Mouse (Mus musculus): ENCODE results near the gene Myt1.
A peak's percentile ranks its signal among the peaks of the same experiment; 100 is the strongest.
"Not testable (repeated sequence)": the region's sequence is repeated elsewhere in the genome, so short reads cannot be mapped to it uniquely, and the experiment has no call there.

Myt1 gene

DNA sequence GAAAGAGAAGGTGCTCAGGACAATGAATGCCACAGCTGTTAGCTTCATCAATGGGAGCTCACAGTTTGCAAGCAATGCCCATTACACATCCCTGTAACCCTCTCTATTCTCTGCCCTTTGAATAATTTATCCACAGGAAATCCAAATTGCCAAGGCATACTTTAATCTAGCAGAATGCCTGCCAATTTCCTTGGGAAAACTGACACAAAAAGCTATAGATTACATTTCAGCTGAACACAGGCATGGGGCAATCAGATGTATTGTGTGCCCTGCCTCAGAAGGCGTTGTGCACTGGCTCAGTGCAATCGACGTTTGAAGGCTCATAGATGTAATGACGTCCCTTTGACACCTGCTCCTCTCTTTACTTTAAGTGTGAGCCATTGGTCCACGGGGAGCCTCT lies 24.7 kb downstream of the Myt1 start:
- DNase-seq: no peak

DNA sequence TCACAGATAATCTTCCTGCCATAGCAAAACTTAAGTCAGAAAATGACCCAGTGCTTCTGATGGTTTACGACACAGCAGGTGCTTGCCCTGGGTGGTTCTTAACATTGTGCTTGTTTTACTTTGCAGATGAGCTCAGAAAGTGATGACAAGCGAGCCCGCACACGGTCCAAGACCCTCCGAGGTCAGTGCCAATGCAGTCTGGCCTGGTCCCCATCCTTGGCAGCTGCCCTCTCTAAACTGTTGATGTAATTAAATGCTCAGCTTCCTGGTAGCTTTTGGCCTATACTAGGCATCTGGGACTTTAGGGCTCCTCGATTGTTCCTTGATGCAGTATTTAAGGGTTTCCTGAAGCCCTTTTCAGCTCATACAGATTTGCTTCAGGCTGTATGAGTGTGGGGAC lies 26.3 kb downstream of the Myt1 start:
- no peak for DNase-seq

DNA sequence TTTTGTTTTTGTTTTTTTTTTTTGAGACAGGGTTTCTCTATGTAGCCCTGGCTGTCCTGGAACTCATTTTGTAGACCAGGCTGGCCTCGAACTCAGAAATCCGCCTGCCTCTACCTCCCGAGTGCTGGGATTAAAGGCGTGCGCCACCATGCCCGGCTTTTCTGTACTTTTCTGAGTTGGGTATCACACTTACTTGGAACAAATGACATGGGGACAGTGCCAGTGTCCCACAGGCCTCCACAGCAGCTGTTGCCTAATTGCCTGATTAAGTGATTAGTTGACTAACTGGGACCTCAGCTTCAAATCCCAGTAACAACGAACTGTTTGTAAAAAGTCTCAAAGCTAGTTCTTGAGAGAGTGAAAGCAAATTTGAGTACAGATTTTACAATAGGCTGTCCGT lies 30.1 kb downstream of the Myt1 start:
- DNase-seq: not testable (repeated sequence)

GRCm38 (mm10) chr2:181795641-181796130 lies 32.6 kb downstream of the Myt1 start:
- peak; percentile 63 for DNase-seq

- peak; percentile 91 for DNase-seq
Measured at GRCm38 (mm10) chr2:181797672-181798071, 34.5 kb downstream of the Myt1 start.

- no peak for DNase-seq
Measured at GRCm38 (mm10) chr2:181829032-181829650, 66.0 kb downstream of the Myt1 start.

DNA sequence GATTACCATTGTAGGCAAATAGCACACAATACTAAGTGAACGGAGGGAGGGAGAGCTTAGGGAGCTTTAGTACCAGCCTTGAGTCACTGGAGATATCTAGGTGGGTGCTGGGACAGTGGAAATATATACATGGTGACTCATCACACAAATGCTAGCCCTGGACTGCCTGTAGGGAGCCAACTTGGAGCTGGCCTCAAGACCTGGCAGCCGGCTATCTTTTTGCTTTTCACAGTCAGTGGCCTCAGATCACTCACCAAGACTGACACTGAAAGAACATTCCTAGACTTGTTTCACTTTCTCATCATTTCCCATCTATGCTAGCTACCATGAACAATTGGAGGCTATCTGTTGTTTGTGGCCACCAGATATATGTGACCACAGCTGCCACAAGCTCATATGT lies 69.6 kb downstream of the Myt1 start:
- DNase-seq: peak; percentile 37

- peak; percentile 93 for DNase-seq
Measured at GRCm38 (mm10) chr2:181837372-181838292, 74.5 kb downstream of the Myt1 start, which contains the start of gene Pcmtd2. Gene Pcmtd2, plus strand, starts transcription at chr2:181837854.

GRCm38 (mm10) chr2:181838293-181838680 lies 75.2 kb downstream of the Myt1 start:
- DNase-seq: peak; percentile 39

GRCm38 (mm10) chr2:181845709-181846394 lies 82.7 kb downstream of the Myt1 start:
- no peak for DNase-seq

DNA sequence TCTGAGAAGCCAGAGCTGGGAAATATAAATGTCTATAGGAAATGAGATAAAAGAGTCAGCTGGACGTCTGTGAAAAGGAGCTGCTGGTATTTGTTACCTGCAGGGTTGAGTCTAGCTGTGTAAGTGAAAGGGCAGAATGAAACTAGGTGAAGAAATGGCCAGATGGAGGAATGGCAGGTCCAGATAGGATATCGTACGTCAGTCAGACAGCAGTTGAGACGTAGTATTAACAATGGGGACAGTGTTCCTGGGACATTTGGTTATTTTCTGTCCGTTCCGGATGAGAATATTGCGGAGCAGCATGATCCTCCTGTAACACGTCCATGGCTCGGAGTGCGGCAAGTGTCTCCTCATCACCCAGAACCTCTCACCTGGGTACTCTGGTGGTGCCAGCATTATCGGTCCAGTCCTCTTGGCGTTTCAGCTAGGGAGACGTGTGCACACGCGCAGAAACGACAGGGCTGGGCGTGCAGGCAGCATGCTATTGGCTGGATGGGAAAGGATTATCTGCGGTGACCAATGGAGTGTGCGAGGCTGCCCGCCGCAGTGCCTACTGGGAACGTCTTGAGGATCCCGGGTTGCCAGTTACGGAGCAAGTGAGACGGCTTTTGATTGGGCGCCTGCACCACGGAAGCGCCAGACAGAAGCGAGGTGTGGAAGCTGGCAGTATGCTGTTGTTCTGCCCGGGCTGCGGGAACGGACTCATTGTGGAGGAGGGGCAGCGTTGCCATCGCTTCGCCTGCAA lies 100.8 kb downstream of the Myt1 start, which contains the start of gene Polr3k:
Gene Polr3k, plus strand, starts transcription at position 547 of the 745 bp plus-strand sequence.
- DNase-seq: peak; percentile 97

DNA sequence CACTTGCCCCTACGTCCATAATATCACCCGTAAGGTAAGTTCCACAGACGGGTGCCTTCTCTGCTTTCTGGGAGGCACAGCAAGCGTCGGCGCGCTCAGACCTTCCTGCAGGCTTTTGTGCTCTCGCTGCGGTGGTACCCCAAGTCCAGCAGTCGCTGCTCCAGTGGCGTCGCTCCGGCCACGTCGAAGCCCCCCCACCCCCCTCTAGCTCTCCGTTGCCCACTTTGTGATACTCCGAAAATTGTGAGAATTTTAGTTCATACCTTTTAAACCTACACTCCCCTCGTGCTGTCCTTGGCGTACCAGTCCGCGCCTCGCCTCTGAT lies 101.4 kb downstream of the Myt1 start:
- no peak for DNase-seq

DNA sequence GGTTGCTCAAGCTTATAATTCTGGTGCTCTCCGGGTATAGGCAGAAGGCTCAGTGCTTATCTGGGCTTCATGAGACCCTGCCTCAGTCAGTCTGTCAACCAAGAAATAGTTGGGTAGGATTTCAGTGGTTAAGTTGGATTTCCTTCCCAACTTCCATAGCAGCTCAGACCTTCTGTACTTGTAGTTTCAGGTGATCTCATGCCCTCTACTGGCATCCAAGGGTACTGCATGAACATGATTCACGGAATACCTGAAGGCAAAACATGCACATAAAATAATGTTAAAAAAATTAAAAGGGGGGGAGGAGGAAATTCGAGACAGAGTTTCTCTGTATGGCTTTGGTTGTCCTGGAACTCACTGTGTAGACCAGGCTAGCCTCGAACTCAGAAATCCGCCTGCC lies 103.8 kb downstream of the Myt1 start:
- DNase-seq: peak; percentile 71

- DNase-seq: no peak
Measured at GRCm38 (mm10) chr2:181871039-181871438, 107.9 kb downstream of the Myt1 start.
